Mouse (Mus musculus): Measurements from ENCODE around the gene Ubac1. TPM values are rescaled to one million over a fixed set of nuclear protein-coding genes. Genes with fewer than 3 reads are reported as not detected.

The Ubac1 gene
- total RNA-seq (2015; ENCODE audit: low replicate concordance) (531 and 563 TPM in 2 replicates), total RNA-seq (2017; ENCODE audit: low replicate concordance) (630 and 869 TPM in 2 replicates)

- ATAC-seq (replicated peaks; ENCODE audit: low FRiP score, poor library complexity, severe bottlenecking): peak; percentile 72
Measured at GRCm38 (mm10) chr2:26021561-26022257, at the start of gene Ubac1. Gene Ubac1 (minus strand): TSS chr2:26021747.

DNA sequence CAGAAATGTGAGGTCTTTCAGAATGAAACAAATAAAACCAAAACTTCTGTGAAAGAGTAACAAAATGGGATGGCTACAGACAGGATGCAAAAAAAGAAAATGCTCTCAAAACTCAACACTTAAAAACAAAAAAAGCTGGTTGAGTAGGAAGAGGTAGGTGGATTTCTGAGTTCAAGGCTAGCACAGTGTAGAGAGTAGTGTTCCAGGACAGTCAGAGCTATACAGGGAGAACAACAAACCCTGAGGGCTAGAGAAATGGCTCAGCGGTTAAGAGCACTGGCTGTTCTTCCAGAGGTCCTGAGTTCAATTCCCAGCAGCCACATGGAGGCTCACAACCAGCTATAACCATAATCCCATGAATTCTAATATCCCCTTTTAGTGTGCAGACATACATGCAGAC lies 47.0 kb upstream of the Ubac1 start:
- no peak for ATAC-seq (replicated peaks; ENCODE audit: low FRiP score, poor library complexity, severe bottlenecking)

DNA sequence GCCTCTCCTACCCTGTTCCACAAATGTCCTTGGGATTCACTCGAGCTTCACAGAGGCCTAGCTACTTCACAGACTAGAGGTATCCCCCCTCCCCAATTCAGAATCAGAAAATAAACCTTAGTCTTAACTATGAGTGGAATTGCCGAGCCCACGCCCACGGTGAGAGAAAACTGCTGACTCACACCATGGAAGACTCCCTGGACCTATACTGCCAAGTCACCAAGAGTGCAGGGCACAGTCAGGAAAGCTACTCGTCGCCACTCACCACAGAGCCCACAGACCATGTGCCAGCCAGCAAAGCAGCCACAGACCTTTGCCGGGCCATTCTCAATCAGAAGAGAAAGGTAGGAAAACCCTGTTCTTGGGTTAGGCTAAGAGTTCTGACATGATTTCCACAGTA lies 46.6 kb upstream of the Ubac1 start:
- ATAC-seq (replicated peaks; ENCODE audit: low FRiP score, poor library complexity, severe bottlenecking): peak; percentile 91

GRCm38 (mm10) chr2:26066527-26066926 lies 45.0 kb upstream of the Ubac1 start:
- ATAC-seq (replicated peaks; ENCODE audit: low FRiP score, poor library complexity, severe bottlenecking): no peak

- no peak for ATAC-seq (replicated peaks; ENCODE audit: low FRiP score, poor library complexity, severe bottlenecking)
Measured at GRCm38 (mm10) chr2:26062742-26063427, 41.3 kb upstream of the Ubac1 start.

- ATAC-seq (replicated peaks; ENCODE audit: low FRiP score, poor library complexity, severe bottlenecking): no peak
Measured at GRCm38 (mm10) chr2:26062241-26062640, 40.7 kb upstream of the Ubac1 start.

DNA sequence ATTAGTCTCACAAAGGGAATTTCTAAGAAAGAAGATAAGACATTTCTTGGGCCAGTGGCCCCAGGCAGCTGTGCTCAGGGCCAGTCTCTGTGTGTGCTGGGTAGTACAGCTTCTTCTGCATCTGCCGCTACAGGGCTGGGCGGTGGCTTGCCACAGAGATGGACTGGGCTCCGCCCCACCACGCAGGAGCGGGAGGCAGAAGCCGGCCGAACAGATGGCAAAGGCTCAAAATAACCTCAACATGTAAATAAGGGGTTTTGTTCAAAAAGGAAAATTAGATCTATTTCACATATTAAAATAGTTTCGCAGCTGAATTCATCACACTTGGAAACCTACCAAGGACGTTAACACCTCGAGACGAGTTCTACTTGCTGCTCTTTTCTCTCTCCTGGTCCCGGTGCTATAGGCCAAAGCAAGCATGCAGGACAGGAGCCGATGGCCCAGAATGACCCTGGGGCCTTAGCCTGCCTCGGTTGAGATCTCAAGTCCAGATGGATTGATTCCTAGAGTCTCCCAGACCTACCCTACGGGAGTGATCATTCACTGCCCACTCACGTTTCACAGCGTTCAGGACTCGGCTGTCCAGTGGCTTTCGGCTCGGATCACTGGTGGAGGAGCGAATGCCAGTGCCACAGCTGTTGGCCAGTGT lies 39.6 kb upstream of the Ubac1 start:
- peak; percentile 86 for ATAC-seq (replicated peaks; ENCODE audit: low FRiP score, poor library complexity, severe bottlenecking)

DNA sequence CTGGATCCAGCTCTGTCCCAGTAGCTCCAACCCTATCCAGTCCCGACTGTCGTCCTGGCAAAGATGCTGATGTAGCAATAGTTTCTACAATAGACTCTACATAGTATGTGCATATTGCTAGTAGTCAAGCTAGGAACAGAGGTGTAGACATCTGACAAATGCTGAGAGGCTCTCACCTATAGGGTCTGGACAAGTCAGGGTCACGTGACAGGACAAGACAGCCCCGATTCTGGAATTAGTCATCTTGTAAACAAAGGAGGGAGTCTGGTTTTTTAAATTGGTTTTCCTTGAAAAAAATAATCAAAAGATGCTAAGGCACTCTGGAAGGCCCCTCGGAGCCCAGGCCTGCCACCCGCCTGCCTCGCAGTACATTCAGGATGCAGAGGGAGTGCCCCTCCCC lies 35.5 kb upstream of the Ubac1 start:
- no peak for ATAC-seq (replicated peaks; ENCODE audit: low FRiP score, poor library complexity, severe bottlenecking)

- ATAC-seq (replicated peaks; ENCODE audit: low FRiP score, poor library complexity, severe bottlenecking): no peak
Measured at GRCm38 (mm10) chr2:26056226-26056625, 34.7 kb upstream of the Ubac1 start.

DNA sequence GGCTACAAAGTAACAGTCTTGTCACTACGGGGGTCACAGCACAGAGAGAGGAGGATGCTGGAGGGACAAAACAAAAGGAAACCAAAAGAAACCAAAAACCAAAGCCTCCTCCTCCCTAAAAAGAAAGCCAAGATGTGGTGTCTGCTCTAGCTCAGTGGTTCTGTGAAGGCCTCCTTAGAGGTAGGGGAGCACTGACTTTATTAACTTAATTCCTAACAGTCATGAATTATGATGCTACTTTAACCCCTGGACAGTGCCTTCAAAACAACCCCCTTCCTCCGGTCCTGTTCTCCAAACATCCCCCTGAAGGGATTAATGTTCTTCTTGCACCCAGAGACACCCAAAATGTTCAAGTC lies 34.2 kb upstream of the Ubac1 start:
- no peak for ATAC-seq (replicated peaks; ENCODE audit: low FRiP score, poor library complexity, severe bottlenecking)

DNA sequence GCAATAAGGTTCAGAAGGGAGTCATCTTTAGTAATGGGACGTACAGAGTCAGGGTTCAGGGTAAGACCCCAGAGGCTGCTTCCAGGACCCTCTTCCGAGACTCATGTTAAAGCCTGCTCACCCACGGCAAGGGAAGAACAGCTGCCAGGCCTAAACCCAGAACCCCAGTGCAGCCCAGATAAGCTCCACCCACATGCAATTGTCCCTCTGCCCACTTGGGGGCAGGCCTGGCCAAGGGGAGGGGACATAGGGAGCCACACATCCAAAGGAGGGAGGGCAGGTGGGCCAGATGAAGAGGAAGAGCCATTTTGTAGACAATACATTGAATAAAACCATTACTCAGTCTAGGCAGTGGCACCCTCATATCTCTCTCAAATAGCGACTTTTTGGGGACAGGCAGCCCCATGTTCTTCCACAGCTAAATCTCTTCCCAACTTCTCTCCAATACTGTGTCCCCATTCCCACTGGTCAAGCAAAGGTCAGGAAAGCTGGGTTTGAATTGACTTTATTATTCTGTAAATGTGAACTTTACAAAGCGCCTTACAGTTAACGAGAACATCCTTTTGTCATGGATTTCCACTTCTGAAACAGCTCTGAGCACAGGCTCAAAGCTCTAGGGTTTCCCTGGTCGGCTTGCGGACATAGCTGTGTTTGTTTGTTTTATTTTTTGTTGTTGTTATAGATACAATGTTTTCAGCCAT lies 33.6 kb upstream of the Ubac1 start:
- ATAC-seq (replicated peaks; ENCODE audit: low FRiP score, poor library complexity, severe bottlenecking): peak; percentile 87

DNA sequence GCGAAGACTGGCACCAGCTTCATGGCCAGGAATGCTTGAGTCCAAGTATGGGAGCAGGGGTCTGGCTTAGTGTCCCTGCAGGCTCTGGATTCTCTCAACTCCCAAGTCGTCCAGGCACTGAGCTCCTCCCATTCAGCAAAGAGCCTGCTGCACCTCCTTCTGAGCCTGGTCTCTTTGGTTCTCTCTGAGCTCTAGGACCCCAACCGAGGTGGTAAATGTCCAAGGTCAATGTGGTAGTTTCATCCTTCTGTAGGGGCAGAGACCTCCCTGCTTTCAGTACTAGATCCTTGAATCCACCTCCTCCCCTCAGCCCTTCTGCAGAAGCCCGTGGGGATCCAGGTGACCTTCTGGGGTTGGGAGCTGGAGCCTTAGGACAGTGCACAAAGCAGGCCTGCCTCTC lies 31.3 kb upstream of the Ubac1 start:
- ATAC-seq (replicated peaks; ENCODE audit: low FRiP score, poor library complexity, severe bottlenecking): no peak

GRCm38 (mm10) chr2:26048816-26049215 lies 27.3 kb upstream of the Ubac1 start:
- no peak for ATAC-seq (replicated peaks; ENCODE audit: low FRiP score, poor library complexity, severe bottlenecking)

- no peak for ATAC-seq (replicated peaks; ENCODE audit: low FRiP score, poor library complexity, severe bottlenecking)
Measured at GRCm38 (mm10) chr2:26044216-26044615, 22.7 kb upstream of the Ubac1 start.

DNA sequence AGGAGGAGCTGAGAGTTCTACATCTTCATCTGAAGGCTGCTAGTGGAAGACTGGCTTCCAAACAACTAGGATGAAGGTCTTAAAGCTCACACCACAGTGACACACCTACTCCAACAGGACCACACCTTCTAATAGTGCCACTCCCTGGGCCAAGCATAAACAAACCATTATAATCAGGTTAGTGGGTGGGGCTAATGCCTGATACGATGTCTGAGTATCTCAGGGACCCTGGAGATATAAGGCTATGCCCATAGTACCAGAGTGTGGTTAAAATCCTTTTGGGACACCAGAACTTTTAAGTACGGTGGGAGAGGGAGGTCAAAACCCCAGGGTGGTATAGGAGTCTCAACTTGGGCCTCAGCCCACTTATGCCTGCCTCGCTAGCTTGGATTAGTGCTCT lies 21.1 kb upstream of the Ubac1 start:
- ATAC-seq (replicated peaks; ENCODE audit: low FRiP score, poor library complexity, severe bottlenecking): no peak

DNA sequence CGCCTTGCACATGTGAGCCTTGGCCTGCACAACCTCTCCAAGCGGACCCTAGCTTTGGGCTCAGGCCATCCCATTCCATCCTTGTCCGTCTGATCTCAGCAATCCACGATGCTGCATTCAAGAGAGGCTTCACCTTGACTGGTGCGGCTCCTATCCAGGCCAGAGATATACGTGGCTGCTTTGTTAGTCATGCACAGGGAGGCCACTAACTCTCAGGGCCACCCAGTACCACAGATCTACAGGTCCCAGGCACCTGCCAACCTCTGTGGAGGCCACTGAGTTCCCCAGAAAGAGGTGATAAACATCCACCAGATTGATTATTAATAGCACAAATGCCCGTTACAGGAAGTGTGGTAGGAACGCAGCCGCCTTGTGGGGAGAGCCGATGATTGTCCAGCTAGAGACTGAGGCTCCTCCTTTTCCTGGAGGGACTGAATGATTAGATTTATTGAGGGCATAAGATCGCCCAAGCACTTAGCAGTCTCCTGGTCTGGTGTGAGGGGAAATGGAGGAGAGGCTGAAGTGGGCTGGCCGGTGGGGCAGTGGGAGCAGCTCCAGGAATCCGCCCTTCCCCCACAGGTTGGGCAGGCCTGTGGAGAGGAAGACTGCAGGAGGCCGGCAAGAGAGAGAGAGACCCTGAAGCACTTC lies 19.7 kb upstream of the Ubac1 start:
- ATAC-seq (replicated peaks; ENCODE audit: low FRiP score, poor library complexity, severe bottlenecking): no peak

DNA sequence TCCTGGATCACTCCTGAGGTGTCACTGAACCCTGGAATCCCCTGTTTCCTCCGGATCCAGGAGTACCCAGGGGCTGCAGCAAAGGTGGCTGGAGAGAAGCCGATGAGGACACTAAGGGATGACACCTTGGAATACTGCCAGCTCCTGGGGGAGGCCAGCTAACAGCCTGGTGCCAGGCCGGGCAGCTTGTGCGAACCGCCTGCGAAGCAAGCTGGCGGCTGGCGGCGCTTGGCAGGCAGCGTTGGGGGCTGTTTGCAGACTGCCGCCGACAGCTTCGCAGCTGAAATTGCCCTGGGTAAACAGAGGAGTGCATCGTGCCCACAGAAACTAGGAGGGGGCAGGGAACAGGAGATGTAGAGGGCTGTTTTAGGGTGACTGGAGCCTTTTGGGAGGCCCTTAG lies 18.4 kb upstream of the Ubac1 start:
- no peak for ATAC-seq (replicated peaks; ENCODE audit: low FRiP score, poor library complexity, severe bottlenecking)

DNA sequence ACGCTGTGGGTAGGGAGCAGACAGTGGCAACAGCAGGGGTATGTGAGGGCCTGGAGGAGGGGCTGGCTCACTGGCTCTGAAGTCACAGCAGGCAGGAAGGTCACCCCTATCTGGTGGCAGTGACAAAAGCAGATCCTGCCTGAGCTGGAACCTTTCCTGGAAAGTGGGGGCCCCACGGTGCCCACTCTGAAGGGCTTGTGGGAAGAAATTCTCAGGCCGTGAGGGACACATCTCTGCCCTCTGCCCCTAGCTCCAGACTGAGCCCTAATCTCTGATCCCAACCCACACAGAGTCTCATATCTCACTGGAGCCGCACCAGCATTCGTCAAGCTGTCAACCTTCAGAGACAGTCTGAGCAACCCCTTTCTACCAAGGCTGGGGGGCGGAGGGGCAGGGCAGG lies 15.8 kb upstream of the Ubac1 start:
- ATAC-seq (replicated peaks; ENCODE audit: low FRiP score, poor library complexity, severe bottlenecking): peak; percentile 63

DNA sequence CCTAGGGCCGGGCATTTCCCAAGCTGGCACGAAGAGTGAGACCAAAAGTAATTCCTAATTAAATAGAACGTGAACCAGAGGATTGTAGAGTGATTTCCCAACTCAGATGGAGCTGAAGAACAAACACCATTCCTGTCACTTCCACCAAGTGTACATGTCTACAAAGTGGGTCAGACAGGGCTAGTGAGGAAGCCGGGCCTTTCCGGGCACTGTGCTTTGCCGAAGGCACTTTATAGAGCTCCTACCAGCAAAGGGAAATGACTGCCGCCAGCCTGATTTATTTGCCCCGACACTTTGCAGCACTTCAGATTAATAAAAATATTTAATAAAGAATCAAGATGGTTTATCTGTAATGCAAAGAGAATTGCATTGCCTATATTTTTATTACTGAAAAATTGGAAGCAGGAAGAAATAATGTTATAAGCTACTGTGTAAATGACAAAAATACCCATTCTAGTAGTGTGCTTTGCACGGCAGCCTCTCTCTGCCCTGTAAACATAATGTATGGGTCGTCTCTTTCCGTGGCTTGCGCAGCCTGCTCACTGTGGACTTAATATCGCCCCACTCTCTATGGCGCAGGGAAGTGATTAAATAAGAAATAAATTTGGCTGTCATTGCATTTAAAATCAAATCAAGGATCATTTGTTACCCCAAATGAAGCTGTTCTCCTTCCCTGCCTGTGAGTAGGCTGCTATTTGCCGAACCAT lies 12.9 kb upstream of the Ubac1 start:
- ATAC-seq (replicated peaks; ENCODE audit: low FRiP score, poor library complexity, severe bottlenecking): no peak
